Mouse (Mus musculus) lung, adult 2 months (tissue): Measurements from ENCODE around the gene Hemgn.

ENCODE experiments used
- CTCF ChIP-seq: fragments of 200-500 bp; IDR thresholded peaks from 2 replicates; pipeline ENCODE4 v1.5.1; 2011; ENCODE audit warnings: mild to moderate bottlenecking, low read length, control low read depth; ENCODE audit not compliant: insufficient read depth
- POLR2A ChIP-seq: fragments of 200-500 bp; IDR thresholded peaks from 2 replicates; pipeline ENCODE4 v1.6.1; 2011; ENCODE audit warnings: low read depth, mild to moderate bottlenecking, control low read depth, low read length, borderline replicate concordance; ENCODE audit errors: extremely low read depth

DNA sequence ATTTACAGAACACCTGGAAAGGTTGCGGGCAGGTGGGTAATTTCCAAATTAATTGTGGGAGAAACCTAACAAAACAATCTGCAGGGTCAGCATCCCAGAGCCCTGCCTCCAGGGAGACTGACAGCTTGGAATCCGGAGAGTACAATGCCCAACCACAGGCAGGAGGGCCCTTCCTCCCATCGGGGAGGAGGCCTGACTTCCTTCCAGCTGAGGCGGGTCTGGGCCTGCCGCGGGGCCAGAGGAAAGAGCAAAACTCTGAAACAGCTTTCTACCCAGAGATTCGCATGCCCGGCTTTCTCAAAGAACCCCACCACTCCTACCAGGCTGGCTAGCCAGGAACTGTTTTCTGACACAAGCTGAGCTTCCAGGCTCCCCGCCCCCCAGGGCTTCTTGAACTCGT, 60.3 kb downstream of the Hemgn start:
- no peak for TF ChIP-seq POLR2A
- TF ChIP-seq CTCF: no peak
